Mouse (Mus musculus) heart, postnatal 36 days (tissue): ENCODE measurements at regions not wholly inside any gene's neighbourhood (a gene's known extent, or its start where the extent isn't known, plus 50 kb on each side); places are given as distances from the start of the nearest gene placed in this dataset.
A peak's percentile ranks its signal among the peaks of the same experiment; 100 is the strongest.

ENCODE experiments used
- DNase-seq, 2 experiments: peaks; one replicate each; pipeline ENCODE4 v3.0.0; 2021 to 2022
- intact Hi-C: fragments of 180-260 bp; cut with DNase I; formaldehyde crosslinking; loops from one replicate; pipeline ENCODE4 v1.15.1; 2025

- no peak for DNase-seq
- intact Hi-C loops = no loop called here
Observed at GRCm38 (mm10) chr1:22222836-22223235, 261.1 kb upstream of the Kcnq5 start.

GRCm38 (mm10) chr1:22211795-22212194 lies 250.1 kb upstream of the Kcnq5 start:
- intact Hi-C loops = no loop called here

GRCm38 (mm10) chr1:22211232-22211631 lies 249.5 kb upstream of the Kcnq5 start:
- intact Hi-C loops = no loop called here

More at GRCm38 (mm10) chr1:22211795-22212194, 250.1 kb upstream of the Kcnq5 start:
- no peak for DNase-seq

GRCm38 (mm10) chr1:22210621-22211020 lies 248.9 kb upstream of the Kcnq5 start:
- intact Hi-C loops = no loop called here
- no peak for DNase-seq

More at GRCm38 (mm10) chr1:22211232-22211631, 249.5 kb upstream of the Kcnq5 start:
- no peak for DNase-seq

- intact Hi-C loops = no loop called here
- DNase-seq = no peak
Observed at GRCm38 (mm10) chr1:22208287-22208686, 246.5 kb upstream of the Kcnq5 start.

GRCm38 (mm10) chr1:22206935-22207334 lies 245.2 kb upstream of the Kcnq5 start:
- no peak for DNase-seq
- intact Hi-C loops = no loop called here

- intact Hi-C loops = no loop called here
- DNase-seq = no peak
Observed at GRCm38 (mm10) chr1:22167621-22168181, 206.0 kb upstream of the Kcnq5 start.

- DNase-seq = no peak
- intact Hi-C loops = no loop called here
Observed at GRCm38 (mm10) chr1:22136571-22137122, 174.9 kb upstream of the Kcnq5 start.

- DNase-seq = no peak
- intact Hi-C loops = no loop called here
Observed at GRCm38 (mm10) chr1:22118266-22118772, 156.6 kb upstream of the Kcnq5 start.

GRCm38 (mm10) chr1:22116466-22116865 lies 154.7 kb upstream of the Kcnq5 start:
- intact Hi-C loops = no loop called here
- peak; percentile 12 to 16 for DNase-seq

- intact Hi-C loops = no loop called here
- DNase-seq = no peak
Observed at GRCm38 (mm10) chr1:22105496-22105895, 143.8 kb upstream of the Kcnq5 start.

- intact Hi-C loops = loop anchor here (10.0 kb wide), 1 partner anchor 193 kb away; no protein-coding TSS in a partner anchor
- no peak for DNase-seq
Observed at GRCm38 (mm10) chr1:22071405-22072117, 109.8 kb upstream of the Kcnq5 start.

GRCm38 (mm10) chr1:22070028-22070427 lies 108.3 kb upstream of the Kcnq5 start:
- peak in 1 of 2 experiments; percentile 27 for DNase-seq
- intact Hi-C loops = loop anchor here (10.0 kb wide), 1 partner anchor 195 kb away; no protein-coding TSS in a partner anchor
